Mouse (Mus musculus): ENCODE results near the gene Tmem18. TPM values are rescaled to one million over a fixed set of nuclear protein-coding genes. Genes with fewer than 3 reads are reported as not detected.

Tmem18 gene
- total RNA-seq, 4 experiments from 2014 or later, result 3.9 to 7.7 (median 6.4) TPM

Small RNA genes lying within 50 kb of the gene (microRNA-seq; reads per million reads assigned to microRNA genes)
- not detected for gene Gm25243

Other genes with a start within 250 kb of the Tmem18 start
- under 1 TPM in 2 of 4 experiments, not detected in 2; 0.34 to 0.41 TPM for gene Sntg2, start 211.1 kb upstream of the Tmem18 start, total RNA-seq (2022)